Mouse (Mus musculus) skeletal muscle tissue, adult 2 months (tissue): Measurements from ENCODE around the gene Lpcat2.
A peak's percentile ranks its signal among the peaks of the same experiment; 100 is the strongest.

Source experiments
- DNase-seq: peaks from one replicate; pipeline ENCODE4 v3.0.0-alpha.2; 2012; ENCODE audit warnings: low read depth, low spot score

The Lpcat2 gene

DNA sequence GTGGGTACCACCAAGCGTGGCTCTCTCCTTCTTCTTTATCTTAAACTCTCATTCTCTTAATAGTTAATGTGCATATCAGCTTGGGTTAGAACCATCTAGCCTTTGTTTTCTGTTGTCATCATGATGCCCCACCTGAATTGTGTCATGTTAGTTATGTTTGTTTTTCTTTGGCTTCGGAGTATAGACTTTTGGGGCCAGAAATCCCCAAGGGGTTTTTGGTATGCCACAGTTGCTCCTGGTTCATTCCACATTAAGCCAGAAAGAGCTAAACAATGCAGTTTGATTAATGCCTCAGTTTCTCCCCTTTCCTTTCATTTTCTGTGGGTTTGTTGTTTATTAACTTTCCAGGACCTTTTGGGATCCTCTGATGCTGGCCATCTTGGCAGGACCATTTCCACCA lies 53.3 kb downstream of the Lpcat2 start:
- no peak for DNase-seq

DNA sequence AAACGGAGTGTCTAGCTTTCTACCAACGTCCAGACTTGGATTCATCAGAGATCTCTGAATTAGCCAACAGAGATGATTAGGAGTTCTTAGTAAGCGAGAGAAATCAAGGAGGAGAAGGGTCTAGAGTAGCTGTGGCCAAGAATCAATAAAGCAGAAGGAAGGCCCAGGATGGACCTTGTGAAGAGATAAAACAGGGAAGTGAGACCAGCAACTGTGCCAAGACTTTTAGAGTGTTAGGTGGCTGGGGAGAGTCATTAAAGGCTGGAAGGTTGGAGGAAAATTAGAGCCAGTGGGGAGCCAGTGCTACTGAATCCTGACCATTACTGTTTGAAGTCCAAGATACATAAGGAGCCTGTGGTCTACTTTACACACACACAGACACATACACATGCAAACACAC lies 56.3 kb downstream of the Lpcat2 start:
- DNase-seq = no peak

DNA sequence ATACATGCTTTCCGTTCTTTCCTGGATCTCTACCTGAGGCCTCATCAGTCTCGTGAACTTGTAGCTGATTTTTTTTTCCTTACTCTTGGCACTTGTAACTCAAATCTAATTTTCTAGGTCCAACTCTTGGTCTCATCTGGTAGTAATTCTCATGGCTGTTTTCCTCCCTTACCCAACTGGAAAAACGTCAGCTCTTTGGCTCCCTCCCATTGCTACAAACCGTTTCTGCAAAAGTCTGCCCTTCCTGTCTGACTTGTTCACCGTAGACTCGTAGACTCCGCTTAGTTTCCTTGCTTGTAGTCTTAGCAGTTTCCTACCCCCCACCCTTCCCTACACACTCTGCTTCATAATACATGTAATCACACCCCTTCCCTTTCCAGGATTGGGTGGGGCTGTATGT lies 58.3 kb downstream of the Lpcat2 start:
- DNase-seq = peak; percentile 56

DNA sequence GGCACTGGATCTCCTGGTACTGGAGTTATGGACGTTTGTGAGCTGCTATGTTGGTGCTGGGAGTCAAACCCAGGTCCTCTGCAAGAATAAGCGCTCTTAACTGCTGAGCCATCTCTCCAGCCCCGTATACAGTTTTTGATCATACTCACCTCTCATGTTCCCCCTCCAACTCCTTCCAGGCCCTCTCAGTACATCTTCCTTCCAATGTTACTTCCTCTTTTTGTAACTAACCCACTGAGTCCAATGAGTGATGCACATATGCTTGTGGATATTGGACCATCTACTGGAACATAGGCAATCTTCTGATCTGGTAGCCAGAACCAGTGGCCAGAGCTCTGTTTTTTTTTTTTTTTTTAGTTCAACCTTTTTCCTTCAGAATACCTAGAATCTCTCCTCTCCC lies 60.9 kb downstream of the Lpcat2 start:
- no peak for DNase-seq

DNA sequence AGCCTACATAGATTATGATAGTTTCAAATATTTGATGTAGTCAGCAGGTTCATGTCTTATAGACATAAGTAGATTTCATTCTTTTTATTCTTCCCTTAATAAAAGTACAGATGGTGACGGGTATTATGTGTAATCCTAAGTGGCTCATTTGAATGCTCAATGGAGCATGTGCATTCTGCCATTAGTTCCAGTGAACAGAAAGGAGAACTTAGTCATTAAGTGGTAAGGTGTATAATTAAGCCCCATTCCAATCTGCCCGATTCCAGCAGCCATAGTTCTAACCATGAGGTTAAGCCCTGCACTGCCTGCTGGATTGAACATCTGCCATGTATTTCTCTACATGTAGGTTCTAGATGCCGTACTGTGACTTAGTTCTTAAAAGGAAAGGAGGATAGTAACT lies 66.6 kb downstream of the Lpcat2 start:
- DNase-seq = no peak

DNA sequence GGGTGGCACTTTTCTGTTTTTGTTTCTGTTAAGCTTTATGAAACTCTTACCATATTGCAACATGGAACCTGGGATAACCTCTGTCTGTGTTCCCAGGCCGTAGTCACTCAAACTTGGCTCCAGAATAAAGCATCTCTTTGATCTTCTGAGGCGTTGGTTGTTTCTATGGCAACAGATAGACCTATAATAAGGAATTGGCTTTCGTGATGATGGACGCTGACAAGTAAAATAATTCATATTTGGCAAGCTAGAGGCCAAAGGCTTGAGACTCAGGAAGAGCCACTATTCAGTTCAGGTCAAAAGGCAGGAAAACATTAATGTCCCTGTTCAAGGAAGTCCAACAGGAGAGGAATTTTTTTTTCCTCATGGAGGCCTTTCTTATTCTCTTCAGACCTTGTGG lies 73.8 kb downstream of the Lpcat2 start:
- DNase-seq = no peak

DNA sequence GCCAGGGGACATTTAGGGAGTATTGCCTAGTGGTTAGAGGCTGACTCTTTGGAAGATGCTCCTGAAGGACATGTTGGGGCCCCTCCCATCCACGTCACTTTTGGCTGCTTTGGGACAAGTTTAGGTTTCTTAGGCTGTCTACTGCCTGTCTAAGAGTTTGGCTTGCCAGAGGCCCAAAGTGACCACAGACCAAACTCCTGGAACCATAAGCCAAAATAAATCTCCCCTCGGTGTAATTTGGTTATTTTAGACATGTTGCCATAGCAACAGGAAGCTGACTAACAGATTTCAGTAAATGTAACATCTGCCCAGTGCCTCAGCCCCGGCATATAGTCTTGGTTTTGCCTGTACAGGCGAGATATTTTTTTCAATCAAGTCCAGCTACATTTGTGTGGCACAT lies 82.9 kb downstream of the Lpcat2 start:
- DNase-seq = no peak

DNA sequence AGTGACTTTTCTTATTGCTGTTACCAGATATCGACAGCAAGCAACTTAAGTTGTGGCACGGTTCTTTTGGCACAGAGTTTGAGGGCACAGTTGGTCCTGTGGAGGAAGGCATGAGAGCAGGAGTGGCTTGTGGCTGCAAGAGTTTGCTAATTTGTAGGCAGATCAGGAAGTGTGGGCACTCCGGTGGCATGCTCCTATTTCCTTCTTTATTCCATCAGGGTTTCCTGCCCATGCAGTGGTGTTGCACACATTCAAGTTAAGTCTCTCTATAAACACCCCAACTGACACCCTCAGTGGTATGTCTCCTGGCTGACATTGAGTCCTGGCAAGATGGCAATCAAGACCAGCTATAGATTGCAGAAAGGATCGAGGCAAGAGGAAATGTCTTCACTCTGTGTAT lies 93.9 kb downstream of the Lpcat2 start:
- no peak for DNase-seq

DNA sequence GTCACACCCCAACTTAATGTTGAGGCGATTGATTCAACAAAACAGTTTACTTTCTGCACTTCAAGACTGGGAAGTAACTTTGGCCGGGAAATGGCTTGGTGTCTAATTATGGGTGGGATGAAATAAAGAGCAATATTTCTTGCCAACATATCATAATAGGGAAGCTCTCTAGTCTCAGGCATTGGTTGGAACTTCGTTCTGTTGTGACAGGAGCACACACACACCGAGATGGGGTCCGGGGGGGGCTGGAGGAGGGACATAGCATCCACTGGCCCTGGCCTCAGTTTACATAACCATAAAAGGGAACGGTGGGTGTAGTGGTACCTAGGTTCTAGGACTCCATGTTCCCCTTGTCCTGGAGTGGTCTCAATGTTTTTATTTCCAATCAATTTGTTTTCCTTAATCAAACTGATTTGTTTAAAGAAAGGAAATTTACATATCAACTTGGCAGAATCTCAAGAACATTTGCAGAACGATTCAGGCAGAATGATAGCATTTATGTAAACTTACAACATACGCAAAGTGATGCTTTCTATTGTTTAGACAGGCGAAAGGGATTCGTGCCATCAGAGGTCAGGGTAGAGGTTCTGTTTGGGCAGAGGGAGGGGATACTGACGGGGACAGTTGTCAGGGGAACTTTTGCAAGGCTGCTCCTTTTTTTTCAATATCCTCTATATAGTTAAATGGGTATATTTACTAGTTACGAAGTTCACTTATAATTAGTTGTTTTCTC lies 95.7 kb downstream of the Lpcat2 start:
- no peak for DNase-seq

DNA sequence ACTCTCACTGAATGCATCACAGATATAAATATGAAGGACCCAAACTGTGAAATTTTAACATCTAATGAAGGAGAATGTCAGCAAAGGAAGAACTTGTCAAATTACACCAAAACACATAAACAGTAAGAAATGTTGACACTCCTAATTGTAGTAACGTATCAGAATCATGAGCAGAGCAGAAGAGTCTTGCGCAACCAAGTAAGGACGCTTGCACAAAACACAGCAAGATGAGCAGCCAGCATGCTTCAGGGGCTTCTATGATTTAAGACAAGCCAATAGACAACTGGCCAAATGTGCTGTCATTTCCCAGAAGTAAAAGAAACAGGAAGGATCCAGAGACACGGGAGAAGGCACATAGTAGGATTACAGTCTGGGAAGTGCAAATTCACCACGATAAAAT lies 98.9 kb downstream of the Lpcat2 start:
- no peak for DNase-seq

DNA sequence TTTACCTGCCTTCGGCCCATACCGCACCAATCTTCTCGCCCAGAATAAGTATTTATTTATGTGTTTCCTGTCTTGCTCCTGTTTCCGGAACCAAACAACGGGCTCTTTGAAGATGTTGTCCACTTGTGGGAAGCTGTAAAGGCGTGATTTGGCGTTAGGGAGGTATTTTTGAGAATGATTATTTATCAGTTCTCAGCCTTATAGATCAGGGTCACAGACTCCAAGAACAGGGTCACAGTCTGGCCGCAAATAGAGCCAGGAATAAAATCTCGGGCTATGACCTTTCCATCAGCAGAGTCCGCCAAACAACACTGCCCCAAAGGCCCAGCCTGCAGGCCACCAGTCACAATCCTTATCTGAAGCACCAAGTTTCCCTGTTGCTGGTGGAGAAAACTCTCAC lies 104.6 kb downstream of the Lpcat2 start, which contains the start of gene Slc6a2:
Slc6a2 (plus strand) TSS at position 301 of the 400 bp plus-strand sequence.
- no peak for DNase-seq

DNA sequence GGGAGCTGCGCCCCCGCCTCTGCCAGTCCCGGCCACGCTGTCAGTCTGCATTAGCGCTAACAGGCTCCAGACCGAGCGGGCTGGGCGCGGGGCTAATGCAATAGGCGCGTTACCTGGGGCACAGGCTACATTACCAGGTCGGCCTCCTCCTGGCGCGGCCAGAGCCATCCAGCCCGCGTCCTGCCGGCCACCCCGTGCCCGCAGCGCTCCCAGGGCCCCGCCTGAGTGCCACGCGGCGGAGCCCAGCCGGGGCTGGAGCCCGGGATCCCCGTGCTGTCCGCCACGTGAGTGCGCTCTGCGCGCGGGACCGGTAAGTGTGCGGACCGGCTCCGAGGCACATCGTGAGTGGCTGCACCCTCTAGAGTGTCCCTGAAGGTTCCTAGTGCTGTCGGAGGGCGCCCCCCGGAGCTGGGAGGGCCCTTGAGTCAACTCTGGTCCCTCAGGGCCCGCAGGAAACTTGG lies 105.3 kb downstream of the Lpcat2 start:
- DNase-seq = no peak

DNA sequence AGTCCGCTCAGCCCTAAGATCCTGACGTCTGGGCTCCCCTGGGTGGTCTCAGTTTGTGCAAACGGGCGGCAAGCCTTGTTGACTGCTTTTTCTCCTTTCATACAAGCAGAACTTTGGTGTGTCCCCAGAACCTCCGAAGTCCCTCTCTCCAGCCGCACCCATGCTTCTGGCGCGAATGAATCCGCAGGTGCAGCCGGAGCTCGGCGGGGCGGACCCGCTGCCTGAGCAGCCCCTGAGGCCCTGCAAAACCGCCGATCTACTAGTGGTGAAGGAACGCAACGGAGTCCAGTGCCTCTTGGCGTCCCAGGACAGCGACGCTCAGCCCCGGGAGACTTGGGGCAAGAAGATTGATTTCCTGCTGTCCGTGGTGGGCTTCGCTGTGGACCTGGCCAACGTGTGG lies 105.9 kb downstream of the Lpcat2 start:
- DNase-seq = no peak

DNA sequence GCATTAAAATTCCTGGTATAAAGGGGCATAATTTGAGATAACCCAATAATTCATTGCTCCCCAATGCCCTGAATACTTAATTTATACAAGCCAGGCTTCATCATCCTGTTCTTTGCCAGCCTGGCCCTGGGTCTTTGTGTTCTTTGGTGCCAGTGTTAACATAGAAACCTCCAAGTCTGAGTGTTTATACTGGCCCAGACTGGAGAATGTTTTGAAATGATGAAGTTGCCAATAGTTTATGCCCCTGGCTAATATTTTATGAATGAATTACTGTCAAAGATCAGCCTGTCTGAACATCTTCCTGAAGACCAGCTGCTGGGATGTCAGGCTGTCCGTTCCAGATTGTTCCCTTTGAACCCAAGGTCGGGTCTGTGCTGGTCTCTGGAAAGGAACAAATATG lies 109.4 kb downstream of the Lpcat2 start:
- DNase-seq = no peak
